Mouse (Mus musculus) layer of hippocampus, adult 9-10 months (tissue): ENCODE measurements around the gene Akap14.
"Not testable (repeated sequence)": the region's sequence is repeated elsewhere in the genome, so short reads cannot be mapped to it uniquely, and the experiment has no call there.

ENCODE experiments used
- DNase-seq: peaks from one replicate; pipeline ENCODE4 v3.0.0; 2022; ENCODE audit warnings: low spot score

The Akap14 gene

GRCm38 (mm10) chrX:37168742-37169141, at the start of gene Akap14:
Akap14 (minus strand) TSS chrX:37168842.
- DNase-seq = no peak

DNA sequence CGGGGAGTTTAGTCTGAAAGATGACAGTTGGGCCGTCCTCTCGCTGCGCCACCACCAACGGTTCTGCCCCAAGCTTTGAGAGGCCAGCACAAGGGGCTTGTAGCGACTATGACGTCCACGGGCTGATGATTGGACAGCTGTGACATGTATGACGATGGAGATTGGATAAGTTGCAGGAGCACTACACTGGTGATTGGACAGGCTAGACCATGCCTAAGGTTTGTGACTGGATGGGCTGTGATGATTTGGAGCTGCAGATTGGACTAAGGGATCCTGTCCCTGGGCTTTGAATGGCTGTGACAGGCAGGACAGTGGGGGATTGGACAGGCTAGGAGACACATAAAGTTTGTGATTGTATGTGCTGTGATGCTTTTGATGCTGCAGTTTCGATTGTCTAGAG, 42.3 kb upstream of the Akap14 start, which contains the start of gene Gm9:
TSS of gene Gm9 (minus strand) at position 101 of the 400 bp plus-strand sequence.
- no peak for DNase-seq

GRCm38 (mm10) chrX:37198676-37199075, 30.0 kb upstream of the Akap14 start:
- no peak for DNase-seq

DNA sequence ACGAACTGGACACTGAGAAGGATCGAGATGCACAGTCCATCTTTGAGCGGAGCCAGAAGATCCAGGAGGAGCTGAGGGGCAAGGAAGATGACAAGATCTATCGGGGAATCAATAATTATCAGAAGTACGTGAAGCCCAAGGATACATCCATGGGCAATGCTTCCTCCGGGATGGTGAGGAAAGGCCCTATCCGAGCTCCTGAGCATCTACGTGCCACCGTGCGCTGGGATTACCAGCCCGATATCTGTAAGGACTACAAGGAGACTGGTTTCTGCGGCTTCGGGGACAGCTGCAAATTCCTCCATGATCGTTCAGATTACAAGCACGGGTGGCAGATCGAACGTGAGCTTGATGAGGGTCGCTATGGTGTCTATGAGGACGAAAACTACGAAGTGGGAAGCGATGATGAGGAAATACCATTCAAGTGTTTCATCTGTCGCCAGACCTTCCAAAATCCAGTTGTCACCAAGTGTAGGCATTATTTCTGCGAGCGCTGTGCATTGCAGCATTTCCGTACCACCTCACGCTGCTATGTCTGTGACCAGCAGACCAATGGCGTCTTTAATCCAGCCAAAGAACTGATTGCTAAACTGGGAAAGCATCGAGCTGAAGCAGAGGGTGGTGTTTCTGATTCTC, 23.2 kb upstream of the Akap14 start:
- no peak for DNase-seq

GRCm38 (mm10) chrX:37191105-37191743, 22.6 kb upstream of the Akap14 start, which contains the start of the genes Ndufa1 and Rnf113a1:
Ndufa1 (minus strand) TSS chrX:37191163.
Rnf113a1 (plus strand) TSS chrX:37191245.
- peak; percentile 22 for DNase-seq

GRCm38 (mm10) chrX:37190755-37191104, 22.1 kb upstream of the Akap14 start:
- DNase-seq = no peak

GRCm38 (mm10) chrX:37184401-37184800, 15.8 kb upstream of the Akap14 start:
- DNase-seq = not testable (repeated sequence)

DNA sequence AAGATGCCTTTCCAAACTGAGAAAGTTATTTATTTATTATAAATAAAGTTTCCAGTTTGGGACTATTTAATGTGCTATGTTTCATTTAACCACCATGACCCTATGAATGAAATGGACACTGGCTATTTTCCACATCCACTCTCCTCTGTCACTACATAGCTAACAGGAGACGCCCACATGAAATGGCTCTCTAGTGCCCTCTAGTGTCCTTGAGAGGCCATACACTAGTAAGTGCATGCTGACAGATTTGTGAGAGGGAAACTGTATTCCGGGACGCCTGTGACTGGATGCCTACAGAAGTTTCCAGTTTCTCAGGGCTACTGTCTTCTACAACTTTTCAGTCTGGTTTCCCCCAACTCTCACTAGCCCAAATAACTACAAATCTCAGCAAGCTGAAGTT, 1.6 kb downstream of the Akap14 start:
- no peak for DNase-seq

DNA sequence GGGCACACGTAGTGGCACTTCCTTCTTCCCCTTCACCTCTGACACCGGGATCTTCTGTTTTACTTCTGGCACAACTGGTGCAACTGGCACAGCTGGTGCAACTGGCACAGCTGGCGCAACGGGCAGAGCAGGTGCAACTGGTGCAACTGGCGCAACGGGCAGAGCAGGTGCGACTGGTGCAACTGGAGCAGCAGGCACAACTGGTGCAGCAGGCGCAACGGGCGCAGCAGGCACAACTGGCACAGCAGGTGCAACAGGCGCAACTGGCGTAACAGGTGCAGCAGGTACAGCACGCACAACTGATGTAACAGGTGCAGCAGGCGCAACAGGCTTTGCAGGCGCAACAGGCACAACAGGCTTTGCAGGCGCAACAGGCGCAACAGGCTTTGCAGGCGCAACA, 5.5 kb downstream of the Akap14 start:
- no peak for DNase-seq

- no peak for DNase-seq
Measured at GRCm38 (mm10) chrX:37161169-37161568, 7.5 kb downstream of the Akap14 start.

DNA sequence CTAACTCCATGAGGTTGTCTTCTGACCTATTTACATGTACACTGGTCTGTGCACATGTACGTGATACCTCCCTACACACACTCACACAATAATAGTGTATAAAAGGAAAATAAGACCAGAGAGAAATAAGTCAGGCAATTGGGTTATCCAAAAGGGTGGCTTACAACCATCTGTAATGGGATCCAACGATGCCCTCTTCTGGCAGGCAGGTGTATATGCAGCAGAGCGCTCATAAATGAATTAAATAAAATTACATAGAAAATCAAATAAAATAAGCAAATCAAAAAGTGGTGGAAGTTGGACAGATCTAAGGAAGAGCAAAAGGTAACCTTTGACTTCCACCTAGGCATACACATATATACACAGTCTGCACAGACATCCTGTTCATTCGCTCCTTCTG, 10.8 kb downstream of the Akap14 start:
- no peak for DNase-seq

DNA sequence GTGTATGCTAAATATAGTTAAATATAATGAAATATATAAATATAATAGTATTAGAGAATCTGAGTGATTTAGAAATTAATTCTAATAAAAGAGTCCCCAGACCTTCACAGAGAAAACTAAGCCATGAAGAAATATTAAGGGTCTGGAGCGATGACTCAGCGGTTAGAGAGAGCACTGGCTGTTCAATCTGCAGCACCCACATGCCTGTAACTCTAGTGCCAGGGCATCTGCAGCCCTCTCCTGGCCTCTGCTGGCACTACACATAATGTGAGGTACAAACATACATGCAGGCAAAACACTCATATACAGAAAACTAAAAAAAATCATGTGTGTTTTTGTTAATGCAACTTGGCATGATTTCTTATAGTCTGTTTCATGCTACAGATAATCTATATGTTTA, 23.7 kb downstream of the Akap14 start:
- no peak for DNase-seq

- not testable (repeated sequence) for DNase-seq
Measured at GRCm38 (mm10) chrX:37144498-37144897, 24.1 kb downstream of the Akap14 start.

DNA sequence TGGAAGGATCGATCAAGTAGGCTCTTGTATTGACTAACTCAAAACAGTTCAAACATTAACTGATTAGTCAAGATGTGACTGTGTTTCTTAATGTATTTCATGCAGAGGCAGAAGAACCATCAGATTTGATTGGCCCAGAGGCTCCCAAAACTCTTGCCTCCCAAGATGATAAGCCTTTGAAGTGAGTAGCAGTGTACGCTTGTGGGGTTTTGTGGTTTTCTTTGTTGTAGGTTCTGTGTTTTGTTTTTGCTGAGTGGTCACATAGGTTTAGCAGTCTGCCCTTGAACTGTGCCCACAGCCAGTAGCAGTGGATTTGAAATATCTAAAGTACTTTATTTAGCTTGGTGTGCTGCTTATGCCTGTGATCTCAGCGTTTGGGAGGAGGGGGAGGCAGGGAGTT, 26.9 kb downstream of the Akap14 start:
- no peak for DNase-seq

DNA sequence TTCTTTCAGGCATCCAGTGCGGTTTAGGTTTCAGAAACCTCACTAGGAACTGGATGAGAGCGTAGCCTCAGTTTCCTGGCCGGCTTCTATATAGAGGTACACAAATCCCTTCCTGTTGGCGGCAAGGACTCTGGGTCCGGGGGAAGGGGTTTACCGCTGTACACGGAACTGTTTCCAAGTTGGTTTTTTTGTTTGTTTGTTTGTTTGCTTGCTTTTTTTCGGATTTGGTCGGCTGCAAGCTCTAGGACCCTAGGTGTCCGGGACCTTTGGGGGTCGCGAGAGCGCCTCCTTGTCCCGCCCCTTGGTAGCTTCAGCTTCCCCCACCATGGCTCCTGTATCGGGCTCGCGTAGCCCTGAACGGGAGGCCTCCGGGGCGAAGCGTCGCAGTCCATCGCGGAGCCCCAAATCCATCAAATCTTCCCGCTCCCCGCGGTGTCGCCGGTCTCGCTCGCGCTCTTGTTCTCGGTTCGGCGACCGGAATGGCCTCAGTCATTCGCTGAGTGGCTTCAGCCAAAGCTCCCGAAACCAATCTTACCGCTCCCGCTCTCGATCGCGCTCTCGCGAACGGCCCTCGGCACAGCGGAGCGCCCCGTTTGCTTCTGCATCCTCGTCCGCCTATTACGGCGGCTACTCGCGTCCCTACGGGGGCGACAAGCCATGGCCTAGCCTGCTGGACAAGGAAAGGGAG, 41.8 kb downstream of the Akap14 start, which contains the start of gene Nkap:
TSS of gene Nkap (plus strand) at position 125 of the 688 bp plus-strand sequence.
- peak; percentile 33 for DNase-seq

DNA sequence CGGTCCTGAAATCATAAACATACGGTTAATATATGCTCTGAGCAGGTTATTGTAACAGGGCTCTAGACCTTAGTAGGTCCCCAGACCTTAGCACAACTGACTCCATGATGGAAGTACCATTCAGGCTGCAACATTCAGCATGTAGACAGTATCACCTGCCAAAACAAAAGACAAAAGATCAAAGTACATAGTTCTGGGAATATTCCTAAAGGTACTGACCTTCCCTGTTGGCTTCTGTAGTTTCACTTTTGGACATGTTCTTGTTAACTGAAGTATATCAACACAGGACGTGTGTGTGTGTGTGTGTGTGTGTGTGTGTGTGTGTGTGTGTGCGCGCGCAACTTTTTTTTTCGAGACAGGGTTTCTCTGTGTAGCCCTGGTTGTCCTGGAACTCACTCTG, 43.1 kb downstream of the Akap14 start:
- DNase-seq = no peak

DNA sequence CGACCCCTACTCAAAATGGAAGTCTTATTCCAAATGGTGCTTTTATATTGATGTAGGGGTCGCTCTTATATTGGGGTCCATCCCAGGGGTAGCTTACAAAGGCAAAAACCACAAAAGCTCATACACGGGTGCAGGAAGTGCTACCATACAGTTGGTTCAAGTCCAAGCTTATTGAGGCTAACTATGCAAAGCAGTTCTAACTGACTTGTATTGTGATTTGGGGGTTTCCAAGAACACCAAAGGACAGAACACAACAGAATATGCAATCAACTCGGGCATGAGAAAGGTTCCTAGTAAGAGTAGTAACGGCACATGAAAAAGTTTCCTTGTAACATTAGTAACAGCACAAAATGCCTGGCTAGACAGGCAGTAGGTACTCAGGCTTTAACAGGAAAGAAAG, 48.4 kb downstream of the Akap14 start:
- no peak for DNase-seq

DNA sequence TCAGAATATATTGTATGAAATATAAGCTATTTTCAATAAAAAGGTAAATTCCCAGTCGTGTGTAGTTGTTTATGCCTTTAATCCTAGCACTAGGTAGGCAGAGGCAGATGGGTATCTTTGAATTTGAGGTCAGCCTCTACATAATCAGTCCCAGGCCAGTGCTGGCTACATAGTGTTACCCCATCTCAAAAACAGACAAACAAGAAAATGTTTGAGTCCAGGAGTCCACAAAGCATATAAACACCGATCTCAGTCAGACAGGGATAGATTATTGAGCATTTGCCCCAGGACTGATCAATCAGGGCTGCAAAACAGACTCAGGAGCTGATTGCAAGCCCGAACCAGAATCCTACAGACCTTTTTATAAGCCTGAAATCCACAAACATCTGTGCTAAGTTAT, 49.1 kb downstream of the Akap14 start:
- no peak for DNase-seq

GRCm38 (mm10) chrX:37117085-37117484, 51.6 kb downstream of the Akap14 start:
- no peak for DNase-seq

DNA sequence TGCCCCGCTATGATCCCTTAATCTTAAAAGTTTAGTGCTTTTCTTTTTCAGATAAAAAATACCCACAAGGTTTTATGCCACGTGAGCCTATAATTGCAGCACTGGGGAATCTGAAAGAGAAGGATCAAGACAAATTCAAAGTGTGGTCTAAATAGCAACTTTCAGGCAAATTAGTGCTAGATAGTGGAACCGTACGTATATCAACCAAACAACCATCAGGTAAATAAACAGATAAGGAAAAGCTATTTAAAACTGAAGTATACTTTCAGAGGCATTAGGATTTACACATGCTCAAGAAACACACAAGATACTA, 57.8 kb downstream of the Akap14 start:
- no peak for DNase-seq

GRCm38 (mm10) chrX:37110193-37110880, 58.3 kb downstream of the Akap14 start, which contains the start of gene Upf3b:
Upf3b (minus strand) TSS chrX:37110322.
- DNase-seq = peak; percentile 76

DNA sequence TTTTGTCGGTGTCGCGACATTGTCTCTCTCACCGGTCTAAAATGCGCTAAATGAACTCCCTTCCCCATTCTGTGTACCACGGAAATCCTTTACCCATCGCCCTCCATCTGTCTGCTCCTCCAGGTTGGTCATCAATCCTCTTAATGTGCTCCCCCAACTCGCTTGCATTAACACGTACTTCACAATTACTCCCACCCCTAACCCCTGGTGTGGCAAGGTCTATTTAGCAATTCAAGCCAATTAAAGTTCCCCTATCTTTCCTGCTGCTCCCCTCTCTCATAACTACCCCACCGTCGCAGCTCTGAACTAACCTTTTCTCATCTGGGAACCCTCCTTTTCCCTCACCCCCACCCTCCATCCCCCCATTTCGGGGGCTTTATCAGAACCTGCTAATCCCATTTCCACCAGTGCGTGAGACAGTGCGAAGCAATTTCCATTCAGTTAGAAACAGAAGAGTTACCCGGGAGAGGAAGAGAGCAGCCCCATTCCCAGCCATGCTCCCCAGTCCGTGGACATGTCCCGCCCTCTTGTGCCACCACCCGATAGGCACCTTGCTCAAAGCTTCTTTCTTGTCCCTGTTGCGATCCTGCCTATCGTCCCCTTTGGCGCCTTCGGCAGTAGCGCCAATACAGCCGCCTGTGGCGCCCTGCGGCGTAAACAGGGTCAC, 59.0 kb downstream of the Akap14 start:
- DNase-seq = no peak
